Mouse (Mus musculus) thymus, postnatal 36 days (tissue): ENCODE data around the gene 4930544D05Rik.
A peak's percentile ranks its signal among the peaks of the same experiment; 100 is the strongest.

Experiments used
- DNase-seq, 2 experiments: peaks; one replicate each; pipeline ENCODE4 v3.0.0; 2022; ENCODE audit warnings: mixed read lengths in 2 of 2

Gene 4930544D05Rik

DNA sequence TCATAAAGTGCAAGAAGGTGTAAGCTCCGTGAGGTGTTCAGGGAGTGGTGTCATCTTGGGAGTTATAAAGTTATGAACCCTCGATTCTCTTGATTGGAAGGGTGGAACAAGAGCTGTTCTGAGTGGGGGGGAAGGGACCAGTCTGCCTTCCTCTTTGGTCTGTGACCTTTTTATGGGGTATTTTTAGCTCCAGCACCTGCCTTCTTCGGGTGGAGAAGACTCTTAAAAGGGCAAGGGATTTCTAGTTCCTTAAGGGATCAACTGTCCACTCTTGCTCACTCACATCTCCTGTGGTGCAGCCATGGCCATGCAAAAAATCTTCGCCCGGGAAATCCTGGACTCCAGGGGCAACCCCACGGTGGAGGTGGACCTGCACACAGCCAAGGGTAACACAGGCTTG lies 41.9 kb downstream of the 4930544D05Rik start:
- DNase-seq = no peak

DNA sequence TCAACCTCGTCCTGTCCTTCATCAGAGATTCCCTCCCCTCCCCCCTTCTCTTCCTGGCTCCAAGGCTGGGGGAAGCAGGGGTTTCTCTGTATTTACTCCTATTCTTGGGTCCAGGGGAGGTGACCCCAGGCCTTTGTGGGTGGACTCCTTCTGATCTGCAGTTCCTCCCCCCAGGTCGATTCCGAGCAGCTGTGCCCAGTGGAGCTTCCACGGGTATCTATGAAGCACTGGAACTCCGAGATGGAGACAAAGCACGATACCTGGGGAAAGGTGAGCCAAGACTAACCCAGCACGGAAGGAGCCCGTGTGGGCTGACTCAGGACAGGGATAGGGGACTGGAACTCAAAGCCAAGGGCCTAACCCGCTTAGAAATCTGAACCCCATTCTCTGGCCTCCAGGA lies 42.3 kb downstream of the 4930544D05Rik start:
- no peak for DNase-seq

DNA sequence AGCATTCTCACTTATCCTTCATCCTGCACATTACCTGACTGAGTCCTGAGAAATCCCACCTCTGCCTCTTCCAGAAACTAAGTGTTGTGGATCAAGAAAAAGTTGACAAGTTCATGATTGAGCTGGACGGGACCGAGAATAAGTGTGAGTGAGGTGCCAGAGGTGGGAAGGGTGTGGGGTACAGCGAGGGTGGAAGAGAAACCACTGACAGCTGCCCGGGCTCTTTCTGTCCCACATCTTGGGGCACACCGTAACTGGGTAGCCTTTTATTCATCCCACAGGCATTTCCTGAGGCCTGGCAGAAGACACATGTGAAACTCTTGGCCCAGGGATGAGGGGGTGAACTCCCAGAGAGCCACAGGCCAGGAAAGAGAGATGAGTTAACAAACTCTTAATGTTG lies 42.9 kb downstream of the 4930544D05Rik start:
- peak in 1 of 2 experiments; percentile 11 for DNase-seq

DNA sequence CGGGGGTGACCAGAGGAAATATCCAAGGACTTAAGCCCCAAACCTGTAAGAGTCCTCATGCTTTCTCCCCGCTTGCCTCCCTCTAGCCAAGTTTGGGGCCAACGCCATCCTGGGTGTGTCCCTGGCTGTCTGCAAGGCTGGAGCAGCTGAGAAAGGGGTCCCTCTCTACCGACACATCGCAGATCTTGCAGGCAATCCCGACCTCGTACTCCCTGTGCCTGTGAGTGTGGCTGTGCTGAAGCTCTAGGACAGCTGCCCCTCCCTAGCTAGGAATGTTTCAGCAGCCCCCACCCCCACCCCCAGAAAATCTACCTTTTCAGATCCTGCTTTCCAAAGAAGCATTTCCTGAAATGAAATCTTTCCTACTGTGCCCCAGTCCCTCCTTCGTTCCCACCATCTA lies 43.3 kb downstream of the 4930544D05Rik start:
- DNase-seq = peak in 1 of 2 experiments; percentile 10

DNA sequence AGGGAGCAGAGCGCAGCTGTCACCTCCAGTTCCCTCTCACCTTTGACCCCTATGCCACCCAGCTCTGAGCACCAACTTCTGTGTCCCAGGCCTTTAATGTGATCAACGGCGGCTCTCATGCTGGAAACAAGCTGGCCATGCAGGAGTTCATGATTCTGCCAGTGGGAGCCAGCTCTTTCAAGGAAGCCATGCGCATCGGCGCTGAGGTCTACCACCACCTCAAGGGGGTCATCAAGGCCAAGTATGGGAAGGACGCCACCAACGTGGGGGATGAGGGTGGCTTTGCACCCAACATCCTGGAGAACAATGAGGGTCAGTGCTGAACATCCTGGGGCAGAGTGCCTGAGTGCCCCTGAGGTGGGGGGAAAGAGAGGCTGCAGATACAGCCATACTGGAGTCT lies 44.9 kb downstream of the 4930544D05Rik start:
- no peak for DNase-seq

DNA sequence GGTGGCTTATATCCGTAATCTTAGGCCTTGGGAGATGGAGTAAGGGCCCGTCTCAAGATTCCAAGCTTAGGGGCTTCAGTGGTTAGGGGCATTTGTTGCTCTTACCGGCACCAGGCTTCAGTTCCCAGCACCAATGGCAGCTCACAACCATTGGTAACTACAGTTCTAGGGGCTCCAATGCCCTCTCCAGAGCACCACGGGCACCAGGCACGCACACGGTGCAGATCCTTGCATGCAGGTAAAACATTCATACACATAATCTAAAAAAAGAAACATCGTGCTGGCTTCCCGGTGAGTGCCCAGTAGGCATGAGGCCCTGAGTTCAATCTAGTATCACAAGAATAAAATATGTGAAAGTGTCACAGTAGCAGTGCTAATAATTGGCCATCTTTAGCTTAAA lies 47.5 kb downstream of the 4930544D05Rik start:
- DNase-seq = no peak

DNA sequence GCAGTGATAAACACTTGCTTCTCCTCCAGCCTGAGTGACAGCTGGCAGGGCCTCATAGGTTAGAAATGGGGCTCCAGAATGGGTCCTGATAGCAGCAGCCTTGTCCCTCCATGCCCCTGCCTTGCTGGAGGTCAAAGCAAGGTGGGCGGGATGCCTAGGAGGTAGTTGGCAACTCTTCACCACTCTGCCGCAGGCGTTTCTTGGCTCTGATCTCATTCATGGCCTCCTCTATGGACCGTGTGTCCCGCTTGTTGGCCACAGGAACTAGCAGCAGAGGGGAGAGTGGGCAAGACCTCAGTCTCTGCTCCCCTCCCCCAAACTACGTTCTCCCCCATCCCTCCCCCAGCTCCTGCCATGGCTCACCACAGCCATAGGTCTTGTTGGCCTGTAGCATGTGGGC lies 48.3 kb downstream of the 4930544D05Rik start:
- no peak for DNase-seq

DNA sequence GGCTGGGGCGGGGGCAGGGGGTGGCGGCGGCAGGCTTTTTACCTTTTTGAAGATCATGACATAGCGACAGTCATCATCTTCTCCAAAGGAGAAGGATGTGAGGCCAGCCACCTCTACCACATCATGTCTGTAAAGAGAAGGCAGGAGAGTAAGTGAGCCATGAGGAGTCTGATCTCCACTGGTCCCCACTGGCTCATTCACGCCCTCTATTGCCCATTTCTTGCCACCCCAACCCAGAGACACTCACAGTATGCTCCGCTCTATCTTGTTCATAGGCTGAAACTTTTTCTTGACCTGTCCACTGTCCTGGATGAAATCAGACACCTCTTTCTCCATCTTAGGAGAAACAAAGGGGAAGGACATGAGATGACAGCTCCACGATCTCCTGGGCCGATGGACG lies 49.1 kb downstream of the 4930544D05Rik start:
- DNase-seq = no peak
